Mouse (Mus musculus) ES-E14 (cell line): ENCODE results near the gene Zc3h12a. TPM values are rescaled to one million over a fixed set of nuclear protein-coding genes. Genes with fewer than 3 reads are reported as not detected.

Source experiments
- DNase-seq: peaks from one replicate; pipeline ENCODE4 v3.0.0-alpha.2; 2013; ENCODE audit warnings: low read depth, low spot score
- H3K27ac ChIP-seq: 2 replicates; pipeline ENCODE4 v1.5.1; 2012; ENCODE audit warnings: low read depth, mild to moderate bottlenecking, low read length, moderate library complexity, mixed read lengths; ENCODE audit not compliant: poor library complexity, insufficient read depth, severe bottlenecking
- H3K36me3 ChIP-seq: 2 replicates; pipeline ENCODE4 v1.6.1; 2012; ENCODE audit warnings: mild to moderate bottlenecking, low read length, moderate library complexity, mixed read lengths; ENCODE audit not compliant: control insufficient read depth, poor library complexity, insufficient read depth, severe bottlenecking
- H3K4me1 ChIP-seq, 2 experiments: fragments of 150-350 bp in 1 of 2; sonication (generic) in 1 of 2; 2 replicates each; pipeline ENCODE4 v1.6.1; 2012; ENCODE audit warnings: low read length in 2 of 2, mild to moderate bottlenecking in 1 of 2, mixed read lengths in 1 of 2; ENCODE audit not compliant: control insufficient read depth in 2 of 2, insufficient read depth in 2 of 2, poor library complexity in 1 of 2
- H3K4me3 ChIP-seq, 2 experiments: fragments of 150-350 bp in 1 of 2; sonication (generic) in 1 of 2; 2 replicates each; pipeline ENCODE4 v1.5.1; 2012; ENCODE audit warnings: low read length in 2 of 2, low read depth in 1 of 2, mild to moderate bottlenecking in 1 of 2, mixed read lengths in 1 of 2; ENCODE audit not compliant: insufficient read depth in 1 of 2, poor library complexity in 1 of 2, severe bottlenecking in 1 of 2
- H3K9ac ChIP-seq: 2 replicates; pipeline ENCODE4 v1.6.1; 2012; ENCODE audit warnings: low read depth, mild to moderate bottlenecking, low read length, mixed read lengths; ENCODE audit not compliant: poor library complexity, insufficient read depth, severe bottlenecking
- H3K9me3 ChIP-seq: fragments of 150-350 bp; sonication (generic); 2 replicates; pipeline ENCODE4 v1.6.1; 2012; ENCODE audit warnings: low read depth, mild to moderate bottlenecking, low read length; ENCODE audit not compliant: control insufficient read depth, insufficient read depth
- CHD2 ChIP-seq: IDR thresholded peaks from 2 replicates; pipeline ENCODE4 v1.6.1; 2014; ENCODE audit warnings: mild to moderate bottlenecking, low read depth, low read length, inconsistent platforms
- HCFC1 ChIP-seq: IDR thresholded peaks from 2 replicates; pipeline ENCODE4 v1.6.1; 2012; ENCODE audit warnings: low read length, inconsistent platforms, borderline replicate concordance; ENCODE audit not compliant: insufficient read depth
- MAFK ChIP-seq: IDR thresholded peaks from 2 replicates; pipeline ENCODE4 v1.6.1; 2014; ENCODE audit warnings: mild to moderate bottlenecking, low read depth, low read length, inconsistent platforms; ENCODE audit not compliant: insufficient read depth
- ZC3H11A ChIP-seq: IDR thresholded peaks from 2 replicates; pipeline ENCODE4 v1.6.1; 2012; ENCODE audit warnings: low read depth, mild to moderate bottlenecking, inconsistent platforms, low read length, borderline replicate concordance
- ZNF384 ChIP-seq: IDR thresholded peaks from 2 replicates; pipeline ENCODE4 v1.6.1; 2012; ENCODE audit warnings: low read depth, low read length, inconsistent platforms
- in situ Hi-C, 2 experiments: fragments of 600-800 bp; cut with MboI; formaldehyde crosslinking; loops; one replicate each; pipeline ENCODE4 v1.15.1; 2025; ENCODE audit warnings: low sequenced_read_pairs in 2 of 2, inconsistent platforms in 1 of 2; ENCODE audit not compliant: unreplicated experiment in 2 of 2
- total RNA-seq: library from RNA; depleted of rRNA; stranded (reverse); fragments of 300-350 nt; gene quantifications from 2 replicates; pipeline ENCODE4 v1.2.3, GENCODE M21; 2012

Gene Zc3h12a
- total RNA-seq, 1 experiment = 4.9 TPM

DNA sequence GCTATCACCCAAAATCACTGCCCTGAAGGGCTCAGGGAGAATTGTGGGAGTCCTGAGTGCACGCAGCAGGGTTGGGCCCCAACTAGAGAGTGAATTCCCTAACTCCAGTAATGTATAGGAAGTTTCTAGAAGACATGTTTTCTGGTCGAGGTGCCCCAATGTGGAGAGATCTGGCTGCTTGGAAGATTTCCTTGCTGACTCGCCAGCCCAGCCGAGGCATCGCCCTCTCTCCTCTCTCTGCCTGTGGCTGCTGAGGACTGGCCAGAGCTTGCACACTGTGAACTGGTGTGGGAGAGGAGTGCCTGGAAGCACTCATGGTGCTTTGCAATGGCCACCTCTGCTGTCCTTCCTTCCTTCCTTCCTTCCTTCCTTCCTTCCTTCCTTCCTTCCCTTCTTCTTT, 7.0 kb upstream of the Zc3h12a start:
- Histone ChIP-seq H3K4me1 (peaks cover 11 to 20% of the 10 kb centered on the region in 2 experiments; a peak in 3 of 4 replicates), H3K27ac (peak overlapping the region; percentile 88), H3K4me3 (no peak overlapping the region), H3K9ac (peak overlapping the region; percentile 33; the same call in 1 of the 2 replicates), H3K9me3 (no peaks in the 10 kb centered on the region; the same call in 1 of the 2 replicates), H3K36me3 (no peaks in the 10 kb centered on the region; the same call in 1 of the 2 replicates)
- TF ChIP-seq HCFC1 (no peak), CHD2 (no peak), ZNF384 (no peak), ZC3H11A (no peak), MAFK (no peak)
- no peak for DNase-seq
- in situ Hi-C loops = no loop called here

DNA sequence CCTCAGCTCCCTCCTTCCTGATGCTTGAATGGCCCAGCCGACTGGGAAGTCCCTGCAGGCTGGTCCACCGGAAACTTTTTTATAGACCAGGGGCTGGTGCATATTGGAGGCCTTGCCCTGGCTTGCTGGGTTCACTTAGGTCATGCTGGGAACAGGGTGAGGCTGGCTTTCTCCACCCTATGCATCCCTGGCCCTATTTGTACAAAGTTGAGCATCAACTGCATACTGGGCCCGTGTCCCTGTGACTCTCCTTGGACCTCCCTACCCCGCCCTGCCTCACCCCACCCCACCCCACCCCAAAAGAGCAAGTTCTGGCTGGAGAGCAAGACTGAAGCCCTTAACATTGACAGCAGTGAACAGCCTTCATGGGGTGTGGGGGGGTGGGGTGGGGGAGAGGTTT, 6.6 kb upstream of the Zc3h12a start:
- Histone ChIP-seq H3K9ac (peak overlapping the region; percentile 6; the same call in 1 of the 2 replicates), H3K4me1 (peaks cover 11 to 20% of the 10 kb centered on the region in 2 experiments; a peak in 3 of 4 replicates), H3K36me3 (no peaks in the 10 kb centered on the region; the same call in 1 of the 2 replicates), H3K4me3 (no peak overlapping the region), H3K27ac (peak overlapping the region; percentile 88; the same call in 1 of the 2 replicates), H3K9me3 (no peaks in the 10 kb centered on the region; the same call in 1 of the 2 replicates)
- TF ChIP-seq HCFC1 (no peak), ZC3H11A (no peak), MAFK (no peak), ZNF384 (no peak), CHD2 (no peak)
- in situ Hi-C loops = no loop called here
- no peak for DNase-seq

DNA sequence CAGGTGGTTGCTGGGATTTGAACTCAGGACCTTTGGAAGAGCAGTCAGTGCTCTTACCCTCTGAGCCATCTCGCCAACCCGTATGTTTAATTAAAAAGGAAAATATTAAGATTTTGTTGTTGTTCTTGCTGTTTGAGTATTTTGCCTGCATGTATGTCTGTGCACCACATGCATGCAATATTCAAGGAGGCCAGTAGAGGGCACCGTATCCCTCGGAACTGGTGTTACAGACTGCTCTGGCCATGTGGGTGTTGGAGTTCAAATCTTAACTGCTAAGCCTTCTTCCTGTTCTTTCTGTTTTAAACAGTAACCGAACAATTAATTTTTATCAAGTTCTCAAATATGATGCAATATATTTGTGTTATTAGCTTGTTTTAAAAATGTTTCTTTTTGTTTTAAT, 4.8 kb upstream of the Zc3h12a start:
- H3K9me3 ChIP-seq = no peaks in the 10 kb centered on the region
- peak; percentile 77 for DNase-seq
- H3K27ac ChIP-seq = no peak overlapping the region
- no peaks in the 10 kb centered on the region; the same call in 1 of the 2 replicates for H3K36me3 ChIP-seq
- no peak overlapping the region for H3K9ac ChIP-seq
- TF ChIP-seq CHD2 = no peak
- 0 out of 2 replicates have a peak, but pooled peaks have one; percentile 61 for TF ChIP-seq ZC3H11A
- no peak for TF ChIP-seq MAFK
- no peak for TF ChIP-seq HCFC1
- in situ Hi-C loops = no loop called here
- H3K4me3 ChIP-seq = no peak overlapping the region
- H3K4me1 ChIP-seq = peaks cover 11 to 20% of the 10 kb centered on the region in 2 experiments; a peak in 3 of 4 replicates

DNA sequence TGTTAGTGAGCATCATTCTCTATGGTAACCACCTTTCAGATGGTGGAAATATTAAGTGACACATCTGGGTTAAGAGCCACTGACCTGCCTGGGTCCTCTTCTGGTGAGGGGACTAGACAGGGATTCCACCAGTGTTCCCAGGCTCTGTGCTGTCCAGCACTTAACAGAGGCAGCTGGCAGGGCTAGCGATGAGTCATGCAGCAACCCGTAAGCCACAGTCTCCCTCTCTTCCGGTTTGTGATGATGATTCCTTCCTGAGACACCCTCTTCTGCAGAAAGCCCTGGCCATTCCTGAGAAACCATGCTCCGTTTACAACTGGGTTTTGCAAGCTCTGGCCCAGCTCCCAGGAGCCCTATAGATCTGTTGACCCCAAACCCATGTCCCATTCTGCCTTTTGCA, 3.9 kb upstream of the Zc3h12a start:
- Histone ChIP-seq H3K4me1 (peaks cover 13 to 23% of the 10 kb centered on the region in 2 experiments; a peak in 3 of 4 replicates), H3K36me3 (no peaks in the 10 kb centered on the region; the same call in 1 of the 2 replicates), H3K9ac (no peak overlapping the region), H3K9me3 (no peaks in the 10 kb centered on the region), H3K4me3 (no peak overlapping the region), H3K27ac (no peak overlapping the region)
- in situ Hi-C loops = no loop called here
- DNase-seq = no peak
- TF ChIP-seq ZC3H11A (no peak), MAFK (no peak), HCFC1 (no peak), CHD2 (no peak), ZNF384 (no peak)
